Mouse (Mus musculus): ENCODE measurements around the gene Lyar. TPM values are rescaled to one million over a fixed set of nuclear protein-coding genes. Genes with fewer than 3 reads are reported as not detected.

Lyar gene
- polyA plus RNA-seq, 1 experiment from 2014 or later, result 36.4 TPM

- Histone ChIP-seq H3K4me2 (replicated peaks; ENCODE audit: low read depth, low read length) (no peak within 1 kb of the TSS), H3K36me3 (ENCODE audit: insufficient read depth, low read length) (peaks cover 7% of the 10 kb centered on the region; the same call in 1 of the 2 replicates), H3K27me3 (replicated peaks; ENCODE audit: insufficient read depth, low read length) (peaks cover 20% of the 10 kb centered on the region), H3K4me3 (ENCODE audit: low read depth, low read length) (no peak within 1 kb of the TSS), H3K4me1 (ENCODE audit: insufficient read depth, low read depth, low read length) (no peaks in the 10 kb centered on the region), H3K9me3 (ENCODE audit: low read length) (no peaks in the 10 kb centered on the region), H3K27ac (ENCODE audit: low read length) (no peak within 1 kb of the TSS), H3K9ac (replicated peaks; ENCODE audit: low read depth) (no peak within 1 kb of the TSS)
- ATAC-seq (no peak), DNase-seq (ENCODE audit: low spot score) (no peak)
- WGBS, result 12% methylated on average over 4 of the region's 4 CpGs
- TF ChIP-seq EP300 (IDR thresholded peaks at IDR 0.05) (no peak), CTCF (IDR thresholded peaks at IDR 0.05) (no peak)
Observed at GRCm38 (mm10) chr5:38275771-38276170, 55.5 kb downstream of the Lyar start, which contains the start of gene Otop1. Gene Otop1, plus strand, starts transcription at chr5:38275972.

GRCm38 (mm10) chr5:38276451-38276850 lies 56.2 kb downstream of the Lyar start:
- no peaks in the 10 kb centered on the region for H3K4me1 ChIP-seq (ENCODE audit: insufficient read depth, low read depth, low read length)
- no peaks in the 10 kb centered on the region for H3K9me3 ChIP-seq (ENCODE audit: low read length)
- no peak for TF ChIP-seq EP300 (IDR thresholded peaks at IDR 0.05)
- no peak for TF ChIP-seq CTCF (IDR thresholded peaks at IDR 0.05)
- WGBS, result 4% methylated on average over 19 of the region's 19 CpGs
- H3K4me2 ChIP-seq (replicated peaks; ENCODE audit: low read depth, low read length), result no peak overlapping the region
- 0 out of 2 replicates have a peak, but pooled peaks cover under 1% of the 10 kb centered on the region for H3K36me3 ChIP-seq (ENCODE audit: insufficient read depth, low read length)
- no peak overlapping the region for H3K27ac ChIP-seq (ENCODE audit: low read length)
- peaks cover 20% of the 10 kb centered on the region for H3K27me3 ChIP-seq (replicated peaks; ENCODE audit: insufficient read depth, low read length)
- no peak overlapping the region for H3K9ac ChIP-seq (replicated peaks; ENCODE audit: low read depth)
- DNase-seq (ENCODE audit: low spot score) (no peak), ATAC-seq (no peak)
- no peak overlapping the region for H3K4me3 ChIP-seq (ENCODE audit: low read depth, low read length)

GRCm38 (mm10) chr5:38277098-38277866 lies 57.0 kb downstream of the Lyar start:
- Histone ChIP-seq H3K9me3 (ENCODE audit: low read length) (no peaks in the 10 kb centered on the region), H3K4me1 (ENCODE audit: insufficient read depth, low read depth, low read length) (no peaks in the 10 kb centered on the region), H3K27ac (ENCODE audit: low read length) (no peak overlapping the region), H3K9ac (replicated peaks; ENCODE audit: low read depth) (no peak overlapping the region), H3K27me3 (replicated peaks; ENCODE audit: insufficient read depth, low read length) (peaks cover 20% of the 10 kb centered on the region), H3K4me3 (ENCODE audit: low read depth, low read length) (no peak overlapping the region), H3K4me2 (replicated peaks; ENCODE audit: low read depth, low read length) (no peak overlapping the region), H3K36me3 (ENCODE audit: insufficient read depth, low read length) (no peaks in the 10 kb centered on the region)
- ATAC-seq (no peak), DNase-seq (ENCODE audit: low spot score) (no peak)
- no peak for TF ChIP-seq EP300 (IDR thresholded peaks at IDR 0.05)
- no peak for TF ChIP-seq CTCF (IDR thresholded peaks at IDR 0.05)
- 5% methylated on average over 57 of the region's 65 CpGs for WGBS

GRCm38 (mm10) chr5:38277936-38278600 lies 57.8 kb downstream of the Lyar start:
- TF ChIP-seq CTCF (IDR thresholded peaks at IDR 0.05) (no peak), EP300 (IDR thresholded peaks at IDR 0.05) (no peak)
- 13% methylated on average over 12 of the region's 12 CpGs for WGBS
- Histone ChIP-seq H3K9ac (replicated peaks; ENCODE audit: low read depth) (no peak overlapping the region), H3K27ac (ENCODE audit: low read length) (no peak overlapping the region), H3K4me3 (ENCODE audit: low read depth, low read length) (no peak overlapping the region), H3K4me2 (replicated peaks; ENCODE audit: low read depth, low read length) (no peak overlapping the region), H3K36me3 (ENCODE audit: insufficient read depth, low read length) (no peaks in the 10 kb centered on the region), H3K9me3 (ENCODE audit: low read length) (no peaks in the 10 kb centered on the region), H3K27me3 (replicated peaks; ENCODE audit: insufficient read depth, low read length) (peaks cover 20% of the 10 kb centered on the region), H3K4me1 (ENCODE audit: insufficient read depth, low read depth, low read length) (no peaks in the 10 kb centered on the region)
- no peak for ATAC-seq
- DNase-seq (ENCODE audit: low spot score), result no peak

- Histone ChIP-seq H3K27me3 (replicated peaks; ENCODE audit: insufficient read depth, low read length) (peaks cover 20% of the 10 kb centered on the region), H3K4me1 (ENCODE audit: insufficient read depth, low read depth, low read length) (no peaks in the 10 kb centered on the region), H3K4me3 (ENCODE audit: low read depth, low read length) (no peak overlapping the region), H3K27ac (ENCODE audit: low read length) (no peak overlapping the region), H3K9me3 (ENCODE audit: low read length) (no peaks in the 10 kb centered on the region), H3K36me3 (ENCODE audit: insufficient read depth, low read length) (no peaks in the 10 kb centered on the region), H3K9ac (replicated peaks; ENCODE audit: low read depth) (no peak overlapping the region), H3K4me2 (replicated peaks; ENCODE audit: low read depth, low read length) (no peak overlapping the region)
- WGBS, result 32% methylated on average over 1 of the region's 1 CpGs
- no peak for ATAC-seq
- DNase-seq (ENCODE audit: low spot score), result no peak
- TF ChIP-seq CTCF (IDR thresholded peaks at IDR 0.05) (no peak), EP300 (IDR thresholded peaks at IDR 0.05) (no peak)
Observed at GRCm38 (mm10) chr5:38280075-38280474, 59.8 kb downstream of the Lyar start.

Other genes with a start within 250 kb of the Lyar start
- gene Stx18, start 181.7 kb upstream of the Lyar start, polyA plus RNA-seq (2015; fragmentation: Nextera tagmentation; extraction: Ambion mirVana), result 27.9 and 29.1 TPM in 2 replicates
- 53.0 and 53.7 TPM in 2 replicates for gene Nsg1, start 60.6 kb upstream of the Lyar start, polyA plus RNA-seq (2015; fragmentation: Nextera tagmentation; extraction: Ambion mirVana)
- gene Zbtb49, start within 50 bp of the Lyar start, polyA plus RNA-seq (2015; fragmentation: Nextera tagmentation; extraction: Ambion mirVana), result 6.7 and 7.4 TPM in 2 replicates
- 94.7 and 113 TPM in 2 replicates for gene Tmem128, start 39.7 kb downstream of the Lyar start, polyA plus RNA-seq (2015; fragmentation: Nextera tagmentation; extraction: Ambion mirVana)
- not detected in 2 replicates for gene Otop1, start 55.5 kb downstream of the Lyar start, polyA plus RNA-seq (2015; fragmentation: Nextera tagmentation; extraction: Ambion mirVana)
- gene Drd5, start 98.9 kb downstream of the Lyar start, polyA plus RNA-seq (2015; fragmentation: Nextera tagmentation; extraction: Ambion mirVana), result not detected in 2 replicates

All from lung, postnatal 0 days (tissue).